Mouse (Mus musculus): ENCODE results near the gene Galnt16. TPM values are rescaled to one million over a fixed set of nuclear protein-coding genes. Genes with fewer than 3 reads are reported as not detected.

Gene Galnt16
- total RNA-seq, 1 experiment: 1.9 TPM

GRCm38 (mm10) chr12:80603566-80603965 is 85.5 kb downstream of the Galnt16 start:
- no peak for DNase-seq (ENCODE audit: low read depth, low spot score)
- no peak overlapping the region for H3K4me3 ChIP-seq (ENCODE audit: insufficient read depth in 1 of 2, low read depth in 1 of 2, low read length in 2 of 2, poor library complexity in 1 of 2, severe bottlenecking in 1 of 2)
- H3K9me3 ChIP-seq (ENCODE audit: control insufficient read depth, insufficient read depth, low read depth, low read length): no peaks in the 10 kb centered on the region
- H3K9ac ChIP-seq (ENCODE audit: insufficient read depth, low read depth, low read length, poor library complexity, severe bottlenecking): no peak overlapping the region
- no peak overlapping the region for H3K27ac ChIP-seq (ENCODE audit: insufficient read depth, low read depth, low read length, poor library complexity, severe bottlenecking)
- TF ChIP-seq CHD2 (IDR thresholded peaks at IDR 0.05; ENCODE audit: low read depth, low read length): no peak
- in situ Hi-C loops (cut with MboI; ENCODE audit: low sequenced_read_pairs in 2 of 2, unreplicated experiment in 2 of 2): loop anchor here (25.0 kb wide), 1 partner anchor 441 kb away; no protein-coding TSS in a partner anchor
- no peaks in the 10 kb centered on the region for H3K36me3 ChIP-seq (ENCODE audit: control insufficient read depth, insufficient read depth, low read length, poor library complexity, severe bottlenecking)
- H3K4me1 ChIP-seq (ENCODE audit: control insufficient read depth in 2 of 2, insufficient read depth in 2 of 2, low read length in 2 of 2, poor library complexity in 1 of 2): no peaks in the 10 kb centered on the region

DNA sequence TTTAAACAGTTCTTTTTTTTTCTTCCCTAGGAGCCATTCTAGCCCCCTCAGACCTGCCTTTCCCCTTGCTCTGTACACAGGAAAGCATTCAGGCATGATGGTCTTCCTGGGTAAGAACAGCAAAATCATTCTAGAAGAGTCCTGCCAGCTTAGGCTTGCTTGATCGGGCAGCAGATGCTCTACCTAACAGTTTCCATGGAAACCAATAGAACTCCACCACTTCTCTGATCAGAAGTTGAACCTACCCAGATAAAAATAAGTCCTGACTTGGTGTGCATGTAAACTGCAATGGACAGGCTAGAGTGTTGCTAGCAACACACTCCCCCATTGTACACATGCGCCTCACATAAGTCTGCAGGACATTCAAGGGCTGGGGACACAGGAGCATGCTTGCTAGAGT is 86.1 kb downstream of the Galnt16 start:
- Histone ChIP-seq H3K9me3 (ENCODE audit: control insufficient read depth, insufficient read depth, low read depth, low read length) (no peaks in the 10 kb centered on the region), H3K27ac (ENCODE audit: insufficient read depth, low read depth, low read length, poor library complexity, severe bottlenecking) (no peak overlapping the region), H3K36me3 (ENCODE audit: control insufficient read depth, insufficient read depth, low read length, poor library complexity, severe bottlenecking) (no peaks in the 10 kb centered on the region), H3K4me1 (ENCODE audit: control insufficient read depth in 2 of 2, insufficient read depth in 2 of 2, low read length in 2 of 2, poor library complexity in 1 of 2) (no peaks in the 10 kb centered on the region), H3K9ac (ENCODE audit: insufficient read depth, low read depth, low read length, poor library complexity, severe bottlenecking) (no peak overlapping the region), H3K4me3 (ENCODE audit: insufficient read depth in 1 of 2, low read depth in 1 of 2, low read length in 2 of 2, poor library complexity in 1 of 2, severe bottlenecking in 1 of 2) (no peak overlapping the region)
- no peak for TF ChIP-seq MAFK (IDR thresholded peaks at IDR 0.05; ENCODE audit: insufficient read depth, low read depth, low read length)
- no peak for TF ChIP-seq HCFC1 (IDR thresholded peaks at IDR 0.05; ENCODE audit: borderline replicate concordance, insufficient read depth, low read length)
- TF ChIP-seq ZNF384 (IDR thresholded peaks at IDR 0.05; ENCODE audit: low read depth, low read length): no peak
- TF ChIP-seq ZC3H11A (IDR thresholded peaks at IDR 0.05; ENCODE audit: borderline replicate concordance, low read depth, low read length): no peak
- TF ChIP-seq CHD2 (IDR thresholded peaks at IDR 0.05; ENCODE audit: low read depth, low read length): no peak
- no peak for DNase-seq (ENCODE audit: low read depth, low spot score)
- in situ Hi-C loops (cut with MboI; ENCODE audit: low sequenced_read_pairs in 2 of 2, unreplicated experiment in 2 of 2): loop anchor here (25.0 kb wide), 1 partner anchor 442 kb away; no protein-coding TSS in a partner anchor

GRCm38 (mm10) chr12:80608576-80608975 is 90.5 kb downstream of the Galnt16 start:
- Histone ChIP-seq H3K4me1 (ENCODE audit: control insufficient read depth in 2 of 2, insufficient read depth in 2 of 2, low read length in 2 of 2, poor library complexity in 1 of 2) (peaks cover 0 to 2% of the 10 kb centered on the region in 2 experiments; a peak in 1 of 4 replicates), H3K27ac (ENCODE audit: insufficient read depth, low read depth, low read length, poor library complexity, severe bottlenecking) (no peak overlapping the region), H3K36me3 (ENCODE audit: control insufficient read depth, insufficient read depth, low read length, poor library complexity, severe bottlenecking) (no peaks in the 10 kb centered on the region), H3K9me3 (ENCODE audit: control insufficient read depth, insufficient read depth, low read depth, low read length) (no peaks in the 10 kb centered on the region), H3K4me3 (ENCODE audit: insufficient read depth in 1 of 2, low read depth in 1 of 2, low read length in 2 of 2, poor library complexity in 1 of 2, severe bottlenecking in 1 of 2) (no peak overlapping the region), H3K9ac (ENCODE audit: insufficient read depth, low read depth, low read length, poor library complexity, severe bottlenecking) (no peak overlapping the region)
- in situ Hi-C loops (cut with MboI; ENCODE audit: low sequenced_read_pairs in 2 of 2, unreplicated experiment in 2 of 2): loop anchor here (25.0 kb wide), 1 partner anchor 446 kb away; no protein-coding TSS in a partner anchor
- TF ChIP-seq MAFK (IDR thresholded peaks at IDR 0.05; ENCODE audit: insufficient read depth, low read depth, low read length) (no peak), ZC3H11A (IDR thresholded peaks at IDR 0.05; ENCODE audit: borderline replicate concordance, low read depth, low read length) (no peak), CHD2 (IDR thresholded peaks at IDR 0.05; ENCODE audit: low read depth, low read length) (no peak), HCFC1 (IDR thresholded peaks at IDR 0.05; ENCODE audit: borderline replicate concordance, insufficient read depth, low read length) (no peak), ZNF384 (IDR thresholded peaks at IDR 0.05; ENCODE audit: low read depth, low read length) (no peak)
- DNase-seq (ENCODE audit: low read depth, low spot score): no peak

- Histone ChIP-seq H3K4me3 (ENCODE audit: insufficient read depth in 1 of 2, low read depth in 1 of 2, low read length in 2 of 2, poor library complexity in 1 of 2, severe bottlenecking in 1 of 2) (no peak overlapping the region), H3K9ac (ENCODE audit: insufficient read depth, low read depth, low read length, poor library complexity, severe bottlenecking) (no peak overlapping the region), H3K4me1 (ENCODE audit: control insufficient read depth in 2 of 2, insufficient read depth in 2 of 2, low read length in 2 of 2, poor library complexity in 1 of 2) (peaks cover 0 to 4% of the 10 kb centered on the region in 2 experiments; a peak in 2 of 4 replicates), H3K9me3 (ENCODE audit: control insufficient read depth, insufficient read depth, low read depth, low read length) (no peaks in the 10 kb centered on the region), H3K27ac (ENCODE audit: insufficient read depth, low read depth, low read length, poor library complexity, severe bottlenecking) (no peak overlapping the region), H3K36me3 (ENCODE audit: control insufficient read depth, insufficient read depth, low read length, poor library complexity, severe bottlenecking) (no peaks in the 10 kb centered on the region)
- in situ Hi-C loops (cut with MboI; ENCODE audit: low sequenced_read_pairs in 2 of 2, unreplicated experiment in 2 of 2): loop anchor here (25.0 kb wide), 1 partner anchor 448 kb away; no protein-coding TSS in a partner anchor
- no peak for TF ChIP-seq CHD2 (IDR thresholded peaks at IDR 0.05; ENCODE audit: low read depth, low read length)
- TF ChIP-seq ZC3H11A (IDR thresholded peaks at IDR 0.05; ENCODE audit: borderline replicate concordance, low read depth, low read length): no peak
- no peak for DNase-seq (ENCODE audit: low read depth, low spot score)
Observed at GRCm38 (mm10) chr12:80609928-80610327, 91.9 kb downstream of the Galnt16 start.

DNA sequence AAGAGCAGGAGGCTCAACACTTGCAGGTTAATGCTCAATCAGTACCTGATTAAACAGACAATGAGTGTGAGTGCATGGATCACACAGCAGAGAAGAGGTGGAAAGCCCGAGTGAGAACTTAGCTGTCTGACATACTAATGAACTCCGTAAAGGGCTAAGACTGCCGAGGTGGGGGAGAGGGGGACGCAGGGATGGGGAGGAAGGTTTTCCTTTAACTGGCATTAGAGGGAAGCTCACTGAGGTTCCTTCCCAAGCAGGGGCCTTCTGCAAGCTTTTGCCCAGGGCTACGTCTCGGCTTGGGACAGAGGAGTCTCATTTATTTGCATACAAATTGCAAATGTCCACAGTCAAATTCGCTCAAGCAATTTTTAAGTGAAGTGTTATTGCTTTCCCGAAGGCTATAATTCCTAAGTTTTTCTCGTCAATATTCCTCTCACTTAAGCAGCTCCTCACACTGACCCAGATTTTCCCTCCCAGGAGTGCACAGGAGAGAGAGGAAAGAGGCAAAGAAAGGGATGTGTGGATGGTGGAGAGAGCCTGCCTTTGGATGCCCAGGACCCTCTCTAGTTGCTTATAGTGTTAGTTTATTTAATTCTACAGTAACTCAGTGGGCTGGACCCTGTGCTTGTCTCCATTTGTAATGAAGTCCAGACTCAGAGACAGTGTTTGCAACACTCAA is 94.2 kb downstream of the Galnt16 start:
- Histone ChIP-seq H3K27ac (ENCODE audit: insufficient read depth, low read depth, low read length, poor library complexity, severe bottlenecking) (no peak overlapping the region; the same call in 1 of the 2 replicates), H3K36me3 (ENCODE audit: control insufficient read depth, insufficient read depth, low read length, poor library complexity, severe bottlenecking) (no peaks in the 10 kb centered on the region), H3K9me3 (ENCODE audit: control insufficient read depth, insufficient read depth, low read depth, low read length) (no peaks in the 10 kb centered on the region), H3K9ac (ENCODE audit: insufficient read depth, low read depth, low read length, poor library complexity, severe bottlenecking) (no peak overlapping the region), H3K4me1 (ENCODE audit: control insufficient read depth in 2 of 2, insufficient read depth in 2 of 2, low read length in 2 of 2, poor library complexity in 1 of 2) (peaks cover 4 to 19% of the 10 kb centered on the region in 2 experiments; a peak in 2 of 4 replicates), H3K4me3 (ENCODE audit: insufficient read depth in 1 of 2, low read depth in 1 of 2, low read length in 2 of 2, poor library complexity in 1 of 2, severe bottlenecking in 1 of 2) (no peak overlapping the region)
- in situ Hi-C loops (cut with MboI; ENCODE audit: low sequenced_read_pairs in 2 of 2, unreplicated experiment in 2 of 2): loop anchor here (25.0 kb wide), 1 partner anchor 450 kb away; no protein-coding TSS in a partner anchor
- DNase-seq (ENCODE audit: low read depth, low spot score): no peak
- TF ChIP-seq ZC3H11A (IDR thresholded peaks at IDR 0.05; ENCODE audit: borderline replicate concordance, low read depth, low read length) (no peak), MAFK (IDR thresholded peaks at IDR 0.05; ENCODE audit: insufficient read depth, low read depth, low read length) (no peak), CHD2 (IDR thresholded peaks at IDR 0.05; ENCODE audit: low read depth, low read length) (no peak), HCFC1 (IDR thresholded peaks at IDR 0.05; ENCODE audit: borderline replicate concordance, insufficient read depth, low read length) (no peak), ZNF384 (IDR thresholded peaks at IDR 0.05; ENCODE audit: low read depth, low read length) (no peak)

Data from ES-E14 (cell line).